Mouse (Mus musculus) lung, postnatal 10 days (tissue): ENCODE results near the gene Rap1a.

Experiments
- DNase-seq: peaks from one replicate; pipeline ENCODE4 v3.0.0; 2021

The Rap1a gene

GRCm38 (mm10) chr3:105801191-105802166, at the start of gene Rap1a:
TSS of gene Rap1a (minus strand) at chr3:105801336.
- peak; percentile 83 for DNase-seq

GRCm38 (mm10) chr3:105846294-105847069, 45.3 kb upstream of the Rap1a start:
- DNase-seq: peak; percentile 20

GRCm38 (mm10) chr3:105839836-105840235, 38.7 kb upstream of the Rap1a start:
- DNase-seq: no peak

GRCm38 (mm10) chr3:105838655-105839054, 37.5 kb upstream of the Rap1a start:
- no peak for DNase-seq

- DNase-seq: no peak
Measured at GRCm38 (mm10) chr3:105836883-105837282, 35.7 kb upstream of the Rap1a start.

GRCm38 (mm10) chr3:105835875-105836274, 34.7 kb upstream of the Rap1a start:
- DNase-seq: no peak

GRCm38 (mm10) chr3:105831584-105831983, 30.4 kb upstream of the Rap1a start:
- DNase-seq: no peak

- peak; percentile 77 for DNase-seq
Measured at GRCm38 (mm10) chr3:105825501-105826161, 24.5 kb upstream of the Rap1a start.

- no peak for DNase-seq
Measured at GRCm38 (mm10) chr3:105824704-105825103, 23.6 kb upstream of the Rap1a start.

GRCm38 (mm10) chr3:105824103-105824502, 23.0 kb upstream of the Rap1a start:
- no peak for DNase-seq

GRCm38 (mm10) chr3:105823609-105824008, 22.5 kb upstream of the Rap1a start:
- DNase-seq: no peak

GRCm38 (mm10) chr3:105821504-105821903, 20.4 kb upstream of the Rap1a start:
- DNase-seq: no peak

GRCm38 (mm10) chr3:105820272-105820671, 19.1 kb upstream of the Rap1a start:
- no peak for DNase-seq

GRCm38 (mm10) chr3:105818130-105819004, 17.2 kb upstream of the Rap1a start:
- DNase-seq: peak; percentile 75

GRCm38 (mm10) chr3:105816089-105816488, 15.0 kb upstream of the Rap1a start:
- peak; percentile 47 for DNase-seq

- peak; percentile 21 for DNase-seq
Measured at GRCm38 (mm10) chr3:105815236-105815904, 14.2 kb upstream of the Rap1a start.

GRCm38 (mm10) chr3:105811146-105811545, 10.0 kb upstream of the Rap1a start:
- no peak for DNase-seq

GRCm38 (mm10) chr3:105808179-105809037, 7.3 kb upstream of the Rap1a start:
- DNase-seq: peak; percentile 50

- no peak for DNase-seq
Measured at GRCm38 (mm10) chr3:105807672-105808071, 6.5 kb upstream of the Rap1a start.

- DNase-seq: no peak
Measured at GRCm38 (mm10) chr3:105806519-105807249, 5.5 kb upstream of the Rap1a start.
